ENCODE assay signal across 8 mouse cellular contexts in the genomic region with DNA sequence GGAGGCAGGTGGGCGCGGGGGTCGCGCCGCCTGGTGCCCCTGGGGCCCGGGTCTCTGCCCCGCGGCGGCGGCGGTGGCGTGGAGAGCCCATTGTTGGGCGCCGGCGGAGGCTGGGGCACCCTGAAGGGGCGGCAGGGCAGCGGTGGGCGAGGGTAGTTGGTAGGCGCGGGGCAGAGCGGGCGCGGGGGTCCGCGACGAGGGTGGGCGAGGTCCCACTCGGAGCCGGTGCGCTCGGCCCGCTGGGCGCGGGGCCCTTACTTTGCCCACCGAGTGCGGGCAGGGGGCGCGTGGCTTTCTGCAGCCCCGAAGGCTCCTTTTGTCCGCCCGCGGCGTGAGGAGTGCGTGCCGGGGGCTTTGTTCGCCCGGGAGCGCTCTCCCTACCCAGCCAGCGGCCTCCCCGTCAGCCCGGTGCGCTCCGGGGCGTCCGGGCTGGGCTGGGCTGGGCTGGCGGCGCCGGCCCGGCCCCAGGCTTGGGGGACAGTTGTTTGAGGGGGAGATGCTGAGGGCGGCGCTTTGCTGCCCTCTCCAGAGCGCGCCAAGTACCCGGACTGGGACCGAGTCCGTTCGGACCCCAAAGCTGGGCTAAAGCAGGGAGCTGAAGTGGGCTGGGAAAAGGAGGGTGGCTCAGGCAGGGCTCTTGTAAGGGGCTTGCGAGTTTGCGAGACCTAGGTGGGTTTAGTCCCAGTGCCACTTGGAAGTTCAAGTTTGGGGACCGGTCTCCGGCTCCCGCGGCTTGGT. TPM values are rescaled to one million over a fixed set of nuclear protein-coding genes. Genes with fewer than 3 reads are reported as not detected.
A peak's percentile ranks its signal among the peaks of the same experiment; 100 is the strongest.
DNase-seq lines count a peak whose midpoint lies in the region; ATAC-seq and TF ChIP-seq lines count a peak whose summit lies in the region.

No protein-coding gene starts in this region.

- H3K9ac ChIP-seq in lung, embryonic 14.5 days, result peak overlapping the region; percentile 97
- H3K9ac ChIP-seq in heart, embryonic 14.5 days (ENCODE audit: low read length), result peak overlapping the region; percentile 99
- peak overlapping the region; percentile 94 for H3K9ac ChIP-seq in midbrain, embryonic 15.5 days

- TF ChIP-seq POLR2A in bone marrow macrophage, adult 2 months (IDR thresholded peaks at IDR 0.05; ENCODE audit: borderline replicate concordance, low read depth, low read length), result no peak

- H3K36me3 ChIP-seq in lung, embryonic 14.5 days (ENCODE audit: insufficient read depth), result peaks cover 30% of the 10 kb centered on the region
- H3K36me3 ChIP-seq in heart, embryonic 14.5 days (ENCODE audit: control insufficient read depth, insufficient read depth, low read length), result peaks cover 33% of the 10 kb centered on the region
- H3K36me3 ChIP-seq in midbrain, embryonic 15.5 days (replicated peaks), result peaks cover 16% of the 10 kb centered on the region

- peak overlapping the region; percentile 100 for H3K4me3 ChIP-seq in lung, embryonic 14.5 days (ENCODE audit: low read depth, low read length)
- peak overlapping the region; percentile 84 for H3K4me3 ChIP-seq in bone marrow macrophage, adult 2 months (ENCODE audit: insufficient read depth, low read length)
- H3K4me3 ChIP-seq in heart, embryonic 14.5 days (ENCODE audit: control insufficient read depth in 1 of 2, insufficient read depth in 1 of 2, low read depth in 1 of 2, low read length in 2 of 2), result peak overlapping the region; percentile 96 to 98
- H3K4me3 ChIP-seq in midbrain, embryonic 15.5 days, result peak overlapping the region; percentile 98

- H3K4me2 ChIP-seq in lung, embryonic 14.5 days, result peak overlapping the region; percentile 93
- H3K4me2 ChIP-seq in heart, embryonic 14.5 days (ENCODE audit: low read length), result peak overlapping the region; percentile 92
- H3K4me2 ChIP-seq in midbrain, embryonic 15.5 days, result peak overlapping the region; percentile 94

- H3K9me3 ChIP-seq in lung, embryonic 14.5 days (ENCODE audit: low read depth, low read length), result no peaks in the 10 kb centered on the region
- no peaks in the 10 kb centered on the region for H3K9me3 ChIP-seq in heart, embryonic 14.5 days (ENCODE audit: control insufficient read depth, low read length)
- H3K9me3 ChIP-seq in midbrain, embryonic 15.5 days, result no peaks in the 10 kb centered on the region

- no peak for TF ChIP-seq CTCF in lung, embryonic 14.5 days (IDR thresholded peaks at IDR 0.05; ENCODE audit: low read depth)
- no peak for TF ChIP-seq CTCF in bone marrow macrophage, adult 2 months (IDR thresholded peaks at IDR 0.05; ENCODE audit: low read depth, low read length)

- ATAC-seq in lung, embryonic 14.5 days (ENCODE audit: insufficient read depth), result no peak; the same call in 1 of the 2 replicates
- no peak for ATAC-seq in heart, embryonic 14.5 days (ENCODE audit: insufficient number of reproducible peaks, insufficient read depth, low FRiP score, low read depth)
- peak; percentile 22 for ATAC-seq in midbrain, embryonic 15.5 days (replicated peaks)

- peaks cover 36% of the 10 kb centered on the region for H3K4me1 ChIP-seq in lung, embryonic 14.5 days (ENCODE audit: insufficient read depth)
- peaks cover 34% of the 10 kb centered on the region for H3K4me1 ChIP-seq in bone marrow macrophage, adult 2 months (ENCODE audit: control insufficient read depth, insufficient read depth, low read length)
- H3K4me1 ChIP-seq in heart, embryonic 14.5 days (ENCODE audit: control insufficient read depth in 2 of 2, insufficient read depth in 2 of 2, low read length in 2 of 2), result peaks cover 42 to 54% of the 10 kb centered on the region in 2 experiments
- peaks cover 68% of the 10 kb centered on the region for H3K4me1 ChIP-seq in midbrain, embryonic 15.5 days

- peak overlapping the region; percentile 99 for H3K27ac ChIP-seq in lung, embryonic 14.5 days (ENCODE audit: low read depth)
- no peak overlapping the region for H3K27ac ChIP-seq in bone marrow macrophage, adult 2 months (ENCODE audit: insufficient read depth, low read depth, low read length)
- H3K27ac ChIP-seq in heart, embryonic 14.5 days (replicated peaks in 1 of 2; ENCODE audit: control insufficient read depth in 1 of 2, insufficient read depth in 1 of 2, low read depth in 2 of 2, low read length in 2 of 2), result peak overlapping the region; percentile 63 to 95; a peak in 3 of 4 replicates
- H3K27ac ChIP-seq in midbrain, embryonic 15.5 days, result peak overlapping the region; percentile 99

- under 1% methylated on average over 70 of the region's 73 CpGs for WGBS in lung, embryonic 14.5 days
- 1% methylated on average over 52 of the region's 73 CpGs for WGBS in heart, embryonic 14.5 days
- under 1% methylated on average over 69 of the region's 73 CpGs for WGBS in midbrain, embryonic 15.5 days

- no peaks in the 10 kb centered on the region for H3K27me3 ChIP-seq in lung, embryonic 14.5 days (ENCODE audit: insufficient read depth, low read length)
- H3K27me3 ChIP-seq in heart, embryonic 14.5 days (ENCODE audit: control insufficient read depth, insufficient read depth, low read length), result no peaks in the 10 kb centered on the region
- no peaks in the 10 kb centered on the region for H3K27me3 ChIP-seq in midbrain, embryonic 15.5 days (replicated peaks)

- peak; percentile 69 for DNase-seq in lung, embryonic 14.5 days
- DNase-seq in lung, postnatal 25 days (ENCODE audit: low spot score), result no peak
- DNase-seq in kidney, postnatal 25 days, result peak; percentile 16 to 48
- DNase-seq in yolk sac, embryonic 10.5 days (ENCODE audit: low spot score), result peak; percentile 42
- DNase-seq in left cerebral cortex, adult 8-10 months (ENCODE audit: low spot score in 2 of 2), result no peak

RNA-seq across cellular contexts. Expression of gene Ssbp3, which starts 1.6 kb away (rescaled TPM):
- 69.5 and 80.2 TPM in 2 replicates for polyA plus RNA-seq in lung, embryonic 14.5 days (2014; fragmentation: Nextera tagmentation; extraction: Ambion mirVana)
- 34.8 and 39.3 TPM in 2 replicates for polyA plus RNA-seq in bone marrow macrophage, adult 2 months (2012; ENCODE audit: insufficient read depth, insufficient read length, missing spikeins)
- 36.7 and 43.3 TPM in 2 replicates for polyA plus RNA-seq in heart, embryonic 14.5 days (2014; fragmentation: Nextera tagmentation; extraction: Ambion mirVana)
- 175 and 194 TPM in 2 replicates for polyA plus RNA-seq in midbrain, embryonic 15.5 days (2015; fragmentation: Nextera tagmentation; extraction: Ambion mirVana)
- total RNA-seq in left cerebral cortex, adult 8-10 months (2022), result 100 to 1,000 TPM; 171 to 199 (median 187) TPM

Comparison
In these comparisons a context has a peak if more than half of its experiments do, and no peak if none do; other contexts are left out.
1. DNase-seq: peak in lung, embryonic 14.5 days (single experiment), kidney, postnatal 25 days (2 of 2) and yolk sac, embryonic 10.5 days (single experiment); none in lung, postnatal 25 days (single experiment) and left cerebral cortex, adult 8-10 months (0 of 2).
2. Peak in every context shown above with its lines, with median percentiles within 50 percentile points of each other: H3K4me2 ChIP-seq, H3K4me3 ChIP-seq and H3K9ac ChIP-seq.